Mouse (Mus musculus): ENCODE results near the gene Hist2h2ab.
"Not testable (repeated sequence)": the region's sequence is repeated elsewhere in the genome, so short reads cannot be mapped to it uniquely, and the experiment has no call there.

The Hist2h2ab gene

DNA sequence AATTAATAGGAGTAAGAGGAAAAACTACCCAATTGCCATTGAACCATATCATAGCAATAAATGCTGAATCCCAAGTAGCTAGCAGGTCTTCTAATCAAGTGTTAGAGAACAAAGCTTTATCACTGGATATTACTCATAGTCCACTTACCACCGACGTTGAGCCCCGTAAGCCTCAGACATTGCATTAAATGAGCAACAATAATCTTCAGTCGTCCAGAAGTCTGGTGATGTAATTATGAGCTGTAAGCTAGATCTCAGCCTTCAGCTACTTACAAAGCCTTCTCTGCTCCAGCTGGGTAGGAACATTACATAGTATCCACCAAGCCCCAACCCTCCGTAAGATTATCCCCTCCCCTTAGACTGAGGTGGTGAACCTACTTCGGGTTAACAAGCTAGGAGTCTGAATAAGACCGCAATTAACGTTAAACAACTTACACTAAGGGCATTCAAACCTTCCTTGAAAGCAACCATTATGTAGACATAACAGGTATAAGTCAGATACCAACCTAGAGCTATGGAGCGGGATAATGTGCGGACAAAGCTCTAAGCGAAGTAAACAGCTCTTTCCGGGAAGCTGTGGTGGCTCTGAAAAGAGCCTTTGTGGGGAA lies 18.3 kb downstream of the Hist2h2ab start:
- no peak for DNase-seq (ENCODE audit: low spot score in 2 of 2)

DNA sequence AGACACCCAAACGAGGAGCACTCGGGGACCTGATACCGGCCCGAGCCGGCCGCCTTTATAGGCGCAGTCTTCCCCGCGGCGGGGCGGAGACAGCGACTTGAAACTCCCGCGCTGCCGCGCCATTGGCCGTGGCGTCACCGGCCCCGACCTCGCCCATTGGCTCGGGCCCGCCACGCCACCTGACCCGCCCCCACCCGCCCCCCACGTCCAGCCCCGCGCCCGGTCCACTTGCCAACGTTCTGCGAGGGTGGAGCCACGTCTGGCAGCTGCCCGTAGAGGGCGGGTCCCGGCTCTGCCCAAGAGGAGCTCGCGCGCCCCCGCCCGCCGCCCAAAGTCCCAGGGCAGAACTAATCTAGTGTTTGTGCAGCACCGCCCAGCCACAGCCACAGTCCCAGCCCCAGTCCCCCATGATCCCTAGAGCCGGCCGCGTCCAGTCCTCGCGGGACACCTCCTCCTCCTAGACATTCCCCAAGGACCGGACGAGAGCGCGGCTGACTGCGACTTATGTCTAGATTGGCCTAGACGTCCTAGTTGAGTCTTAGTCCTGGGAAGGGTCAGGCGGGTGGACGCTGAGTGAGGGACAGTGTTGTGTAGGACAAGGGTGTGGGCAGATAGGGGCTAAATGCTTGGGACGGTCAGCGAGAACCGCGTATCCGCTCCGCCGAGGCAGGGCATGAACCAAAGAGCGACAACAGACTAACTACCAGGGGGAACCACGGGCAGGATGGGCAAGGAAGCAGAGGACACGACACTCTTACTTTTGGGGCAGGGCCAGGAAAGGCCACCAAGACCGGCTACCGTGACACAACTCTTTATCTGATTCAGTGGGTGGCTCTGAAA lies 19.5 kb downstream of the Hist2h2ab start, which contains the start of gene Hist2h3c2:
Gene Hist2h3c2 (minus strand): TSS at position 174 of the 840 bp plus-strand sequence.
- peak; percentile 47 to 57 for DNase-seq (ENCODE audit: low spot score in 2 of 2)

DNA sequence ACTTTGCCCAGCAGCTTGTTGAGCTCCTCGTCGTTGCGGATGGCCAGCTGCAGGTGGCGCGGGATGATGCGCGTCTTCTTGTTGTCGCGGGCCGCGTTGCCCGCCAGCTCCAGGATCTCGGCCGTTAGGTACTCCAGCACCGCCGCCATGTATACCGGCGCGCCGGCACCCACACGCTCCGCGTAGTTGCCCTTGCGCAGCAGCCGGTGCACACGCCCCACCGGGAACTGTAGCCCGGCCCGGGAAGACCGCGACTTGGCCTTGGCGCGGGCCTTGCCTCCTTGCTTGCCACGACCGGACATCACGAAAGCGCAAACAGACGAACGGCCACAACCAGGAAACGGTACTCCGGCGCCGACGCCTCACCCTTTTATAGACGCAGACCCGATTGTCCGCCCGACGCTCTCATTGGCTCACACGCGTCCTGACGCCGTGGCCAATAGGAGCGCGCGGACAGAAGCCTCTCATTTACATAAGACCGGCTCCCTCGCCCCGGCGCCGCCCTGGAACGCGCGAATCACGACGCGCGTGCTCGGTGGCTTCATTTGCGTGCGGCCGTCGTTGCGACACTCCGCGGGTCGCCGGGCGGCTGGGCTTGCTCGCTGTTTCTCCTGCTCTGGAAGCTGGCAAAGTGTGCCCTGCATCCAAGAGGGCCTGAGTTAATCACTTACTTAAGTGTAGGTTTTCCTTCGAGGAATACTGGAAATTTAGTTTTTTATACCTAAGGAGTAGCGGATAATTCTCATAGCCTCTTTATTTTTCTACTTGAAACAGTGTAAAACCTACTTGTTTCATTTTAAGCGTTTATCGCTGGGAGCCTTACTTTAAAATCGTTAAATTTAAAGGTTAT lies 20.5 kb downstream of the Hist2h2ab start, which contains the start of gene Hist2h2aa2:
Gene Hist2h2aa2 (minus strand): TSS at position 328 of the 850 bp plus-strand sequence.
- DNase-seq (ENCODE audit: low spot score in 2 of 2) = peak; percentile 96 to 98

DNA sequence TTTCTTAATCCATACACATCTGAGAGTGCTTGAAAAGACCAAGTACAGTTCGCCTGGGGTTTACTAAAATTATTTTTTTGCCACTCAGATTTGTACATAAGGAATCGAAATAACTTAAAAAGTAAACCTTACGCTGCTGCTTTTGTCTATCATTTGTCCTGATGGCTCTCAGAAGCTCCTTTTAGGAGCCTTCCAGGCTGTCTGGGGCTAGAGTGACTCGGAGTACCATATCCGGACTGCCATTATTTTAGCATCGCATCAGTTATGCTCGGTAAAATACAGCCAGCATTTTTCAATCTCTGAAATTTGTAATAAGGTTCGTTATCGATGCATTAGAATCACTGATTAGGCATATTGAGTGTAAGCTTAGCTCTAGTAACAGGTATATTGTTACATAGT lies 21.1 kb downstream of the Hist2h2ab start:
- DNase-seq (ENCODE audit: low spot score in 2 of 2) = no peak

DNA sequence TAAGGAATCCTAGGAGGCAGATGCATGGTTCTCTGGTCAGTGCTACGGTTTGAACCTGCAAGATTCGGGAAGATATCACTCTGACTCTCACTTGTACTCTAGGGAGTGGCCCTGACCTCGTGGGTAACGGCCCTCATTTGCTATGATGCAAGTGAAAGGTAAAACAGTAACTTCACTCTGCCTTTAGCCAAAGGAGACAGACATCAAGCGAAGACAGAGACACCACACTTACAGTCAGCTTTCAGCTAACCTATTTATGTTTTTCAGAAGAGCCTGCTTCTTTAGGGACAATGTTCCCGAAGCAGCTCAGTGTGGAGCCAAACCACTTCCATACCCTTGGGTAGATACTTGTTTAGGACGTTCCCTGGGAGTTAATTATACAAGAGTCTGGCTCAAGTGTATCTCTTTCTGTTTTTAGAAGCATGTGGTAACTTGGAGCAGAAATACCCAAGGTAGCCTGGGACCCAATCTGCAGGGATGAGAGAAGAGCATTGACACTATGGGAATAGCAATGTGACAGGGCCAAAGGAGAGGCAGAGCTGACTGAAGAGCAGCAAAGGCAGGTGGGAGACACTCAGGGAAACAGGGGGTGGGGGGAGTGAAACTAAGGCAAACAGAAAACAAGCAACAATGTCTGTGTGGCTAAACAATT lies 24.4 kb downstream of the Hist2h2ab start:
- no peak for DNase-seq (ENCODE audit: low spot score in 2 of 2)

DNA sequence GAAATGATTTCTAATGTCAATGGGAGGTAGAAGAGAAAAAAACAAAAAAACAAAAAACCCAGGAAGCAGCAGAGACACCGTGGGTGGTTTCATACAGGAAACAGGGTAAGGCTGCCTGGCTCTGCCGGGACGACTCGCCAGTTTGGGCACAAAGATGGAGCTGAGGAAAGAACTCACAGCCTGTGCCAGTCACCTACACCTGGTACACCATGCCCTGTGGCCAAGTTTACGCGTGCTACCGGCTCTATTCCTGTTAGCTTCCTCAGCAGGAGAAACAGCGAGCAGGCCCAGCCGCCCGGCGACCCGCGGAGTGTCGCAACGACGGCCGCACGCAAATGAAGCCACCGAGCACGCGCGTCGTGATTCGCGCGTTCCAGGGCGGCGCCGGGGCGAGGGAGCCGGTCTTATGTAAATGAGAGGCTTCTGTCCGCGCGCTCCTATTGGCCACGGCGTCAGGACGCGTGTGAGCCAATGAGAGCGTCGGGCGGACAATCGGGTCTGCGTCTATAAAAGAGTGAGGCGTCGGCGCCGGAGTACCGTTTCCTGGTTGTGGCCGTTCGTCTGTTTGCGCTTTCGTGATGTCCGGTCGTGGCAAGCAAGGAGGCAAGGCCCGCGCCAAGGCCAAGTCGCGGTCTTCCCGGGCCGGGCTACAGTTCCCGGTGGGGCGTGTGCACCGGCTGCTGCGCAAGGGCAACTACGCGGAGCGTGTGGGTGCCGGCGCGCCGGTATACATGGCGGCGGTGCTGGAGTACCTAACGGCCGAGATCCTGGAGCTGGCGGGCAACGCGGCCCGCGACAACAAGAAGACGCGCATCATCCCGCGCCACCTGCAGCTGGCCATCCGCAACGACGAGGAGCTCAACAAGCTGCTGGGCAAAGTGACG lies 25.6 kb downstream of the Hist2h2ab start, which contains the start of gene Hist2h2aa1:
Gene Hist2h2aa1 (plus strand): TSS at position 495 of the 884 bp plus-strand sequence.
- peak; percentile 78 to 79 for DNase-seq (ENCODE audit: low spot score in 2 of 2)

DNA sequence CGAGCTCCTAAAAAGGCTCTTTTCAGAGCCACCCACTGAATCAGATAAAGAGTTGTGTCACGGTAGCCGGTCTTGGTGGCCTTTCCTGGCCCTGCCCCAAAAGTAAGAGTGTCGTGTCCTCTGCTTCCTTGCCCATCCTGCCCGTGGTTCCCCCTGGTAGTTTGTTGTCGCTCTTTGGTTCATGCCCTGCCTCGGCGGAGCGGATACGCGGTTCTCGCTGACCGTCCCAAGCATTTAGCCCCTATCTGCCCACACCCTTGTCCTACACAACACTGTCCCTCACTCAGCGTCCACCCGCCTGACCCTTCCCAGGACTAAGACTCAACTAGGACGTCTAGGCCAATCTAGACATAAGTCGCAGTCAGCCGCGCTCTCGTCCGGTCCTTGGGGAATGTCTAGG lies 26.4 kb downstream of the Hist2h2ab start:
- not testable (repeated sequence) for DNase-seq (ENCODE audit: low spot score in 2 of 2)

DNA sequence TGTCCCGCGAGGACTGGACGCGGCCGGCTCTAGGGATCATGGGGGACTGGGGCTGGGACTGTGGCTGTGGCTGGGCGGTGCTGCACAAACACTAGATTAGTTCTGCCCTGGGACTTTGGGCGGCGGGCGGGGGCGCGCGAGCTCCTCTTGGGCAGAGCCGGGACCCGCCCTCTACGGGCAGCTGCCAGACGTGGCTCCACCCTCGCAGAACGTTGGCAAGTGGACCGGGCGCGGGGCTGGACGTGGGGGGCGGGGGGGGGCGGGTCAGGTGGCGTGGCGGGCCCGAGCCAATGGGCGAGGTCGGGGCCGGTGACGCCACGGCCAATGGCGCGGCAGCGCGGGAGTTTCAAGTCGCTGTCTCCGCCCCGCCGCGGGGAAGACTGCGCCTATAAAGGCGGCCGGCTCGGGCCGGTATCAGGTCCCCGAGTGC lies 26.8 kb downstream of the Hist2h2ab start, which contains the start of gene Hist2h3c1:
Gene Hist2h3c1 (plus strand): TSS at position 259 of the 430 bp plus-strand sequence.
- not testable (repeated sequence) for DNase-seq (ENCODE audit: low spot score in 2 of 2)

DNA sequence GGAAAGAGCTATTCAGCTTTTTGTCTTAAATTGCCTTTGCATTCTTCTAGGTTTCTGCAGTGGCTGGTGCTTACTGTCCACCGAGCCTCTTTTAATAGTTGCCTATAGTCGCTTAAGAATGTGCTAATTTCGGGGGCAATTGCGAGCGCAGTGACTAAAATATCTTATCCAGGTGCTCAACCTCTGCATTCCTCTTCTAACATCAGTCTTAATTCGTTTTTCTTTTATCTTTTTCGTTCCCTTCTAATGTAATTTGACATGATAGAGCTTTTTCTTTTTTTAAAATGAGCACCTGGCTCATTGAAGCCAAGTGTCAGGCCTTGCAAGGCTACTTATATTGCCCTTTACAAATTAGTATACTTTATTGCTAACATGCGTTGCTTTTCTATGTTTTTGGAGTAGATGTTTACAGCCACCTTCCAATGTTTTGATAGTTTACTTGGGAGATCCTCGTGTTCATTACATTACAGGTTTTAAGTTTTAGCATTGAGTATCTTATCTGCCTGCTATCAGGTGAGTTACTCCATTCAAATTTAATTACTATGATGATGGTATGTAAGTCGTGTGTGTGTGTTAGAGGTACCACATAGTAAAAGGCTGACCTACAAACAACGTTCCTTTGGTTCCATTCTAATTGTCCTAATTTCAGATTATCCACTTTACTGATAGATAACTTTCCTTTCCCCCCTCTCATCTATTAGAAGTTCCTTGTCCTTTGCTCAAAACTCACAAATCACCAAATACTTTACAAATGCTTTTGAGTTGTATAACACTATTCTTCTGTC lies 27.9 kb downstream of the Hist2h2ab start:
- no peak for DNase-seq (ENCODE audit: low spot score in 2 of 2)

DNA sequence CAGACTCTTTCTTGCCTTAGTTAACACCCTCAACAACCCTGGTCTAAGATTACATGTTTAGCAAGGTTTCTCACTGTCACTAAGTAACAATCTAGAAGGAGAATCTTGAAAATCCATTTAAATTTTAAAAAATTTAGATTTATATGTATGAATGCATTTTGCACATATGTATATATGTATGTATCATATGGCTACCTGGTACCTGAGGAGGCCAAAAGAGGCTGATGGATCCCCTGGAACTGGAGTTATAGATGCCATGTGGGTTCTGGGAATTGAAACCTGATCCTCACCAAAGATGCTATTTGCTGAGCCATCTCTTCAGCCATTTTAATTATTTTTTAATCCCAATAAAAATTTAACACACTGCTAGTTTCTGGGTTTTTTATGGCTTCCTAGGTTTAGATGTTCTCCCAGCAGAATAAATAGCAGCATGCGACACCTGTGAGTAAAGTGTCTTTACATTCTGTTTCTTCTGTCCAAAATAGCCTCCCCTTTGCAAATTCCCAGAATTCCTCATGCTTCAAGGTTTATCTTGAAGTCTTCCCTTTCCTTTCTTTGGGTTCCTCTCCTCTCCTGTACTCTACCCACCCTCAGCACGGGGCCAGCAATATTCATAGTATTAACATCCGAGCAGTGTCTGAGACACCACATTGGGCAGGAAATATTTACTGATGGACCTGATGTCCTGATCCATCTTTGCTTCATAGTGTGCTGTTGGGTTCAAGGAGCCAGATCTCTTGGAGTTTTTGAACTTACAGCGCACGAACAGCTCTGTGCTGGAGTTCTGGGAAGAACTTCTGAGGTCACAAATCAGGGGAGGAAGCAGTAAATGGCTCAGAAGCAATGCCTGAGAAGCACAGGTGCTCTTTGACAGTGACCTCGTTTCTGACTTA lies 28.7 kb downstream of the Hist2h2ab start:
- no peak for DNase-seq (ENCODE audit: low spot score in 2 of 2)

DNA sequence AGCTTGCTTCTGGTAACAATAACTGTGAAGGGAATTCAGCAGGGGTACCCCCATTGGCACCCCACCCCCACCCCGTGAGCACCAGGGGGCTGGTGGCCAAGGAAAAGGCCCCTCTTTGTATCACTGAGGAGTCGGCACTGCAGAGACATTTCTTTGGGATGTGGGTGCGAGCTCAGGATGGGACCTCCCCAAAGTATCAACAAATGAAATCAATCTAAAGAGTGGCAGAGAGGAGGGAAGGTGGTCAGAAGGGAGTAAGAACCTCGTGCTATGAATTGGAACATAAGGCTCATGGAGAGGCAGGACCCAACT lies 29.3 kb downstream of the Hist2h2ab start:
- no peak for DNase-seq (ENCODE audit: low spot score in 2 of 2)

DNA sequence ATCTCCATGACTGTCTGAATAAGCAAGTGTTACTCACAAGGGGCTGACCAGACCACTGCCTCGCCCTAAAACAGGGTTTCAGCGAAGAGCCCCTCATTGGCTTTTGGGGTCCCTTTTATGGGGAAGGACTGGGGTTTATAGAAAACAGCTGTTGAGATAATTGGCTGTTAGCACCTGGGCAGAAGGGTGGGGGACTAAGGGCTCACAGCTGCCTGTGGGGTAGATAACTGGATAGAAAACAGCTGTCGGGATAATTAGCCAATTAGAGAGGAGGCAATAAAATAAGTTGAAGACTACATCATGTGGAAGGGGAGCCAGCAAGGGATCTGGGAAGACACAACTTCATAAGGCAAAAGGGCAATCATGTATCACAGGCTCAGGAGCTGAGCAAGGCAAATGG lies 31.2 kb downstream of the Hist2h2ab start:
- DNase-seq (ENCODE audit: low spot score in 2 of 2) = no peak

DNA sequence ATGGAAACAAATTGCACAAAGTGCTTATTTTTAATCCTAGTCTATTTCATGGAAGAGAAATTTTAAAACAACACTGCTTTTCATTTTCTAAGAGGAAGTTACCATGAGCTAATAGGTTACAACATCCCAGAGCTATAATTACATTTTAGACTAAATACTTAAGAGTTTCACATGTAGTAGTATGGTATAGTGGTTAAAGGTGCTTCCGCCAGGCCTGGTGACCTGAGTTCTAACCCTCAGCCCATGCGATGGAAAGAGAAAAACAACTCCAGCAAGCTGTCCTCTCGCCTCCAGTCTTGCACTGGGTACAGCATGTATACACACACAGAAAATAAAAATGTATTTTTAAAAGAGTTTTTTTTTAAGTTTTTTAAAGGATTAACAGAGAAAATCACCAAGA lies 32.1 kb downstream of the Hist2h2ab start:
- no peak for DNase-seq (ENCODE audit: low spot score in 2 of 2)

DNA sequence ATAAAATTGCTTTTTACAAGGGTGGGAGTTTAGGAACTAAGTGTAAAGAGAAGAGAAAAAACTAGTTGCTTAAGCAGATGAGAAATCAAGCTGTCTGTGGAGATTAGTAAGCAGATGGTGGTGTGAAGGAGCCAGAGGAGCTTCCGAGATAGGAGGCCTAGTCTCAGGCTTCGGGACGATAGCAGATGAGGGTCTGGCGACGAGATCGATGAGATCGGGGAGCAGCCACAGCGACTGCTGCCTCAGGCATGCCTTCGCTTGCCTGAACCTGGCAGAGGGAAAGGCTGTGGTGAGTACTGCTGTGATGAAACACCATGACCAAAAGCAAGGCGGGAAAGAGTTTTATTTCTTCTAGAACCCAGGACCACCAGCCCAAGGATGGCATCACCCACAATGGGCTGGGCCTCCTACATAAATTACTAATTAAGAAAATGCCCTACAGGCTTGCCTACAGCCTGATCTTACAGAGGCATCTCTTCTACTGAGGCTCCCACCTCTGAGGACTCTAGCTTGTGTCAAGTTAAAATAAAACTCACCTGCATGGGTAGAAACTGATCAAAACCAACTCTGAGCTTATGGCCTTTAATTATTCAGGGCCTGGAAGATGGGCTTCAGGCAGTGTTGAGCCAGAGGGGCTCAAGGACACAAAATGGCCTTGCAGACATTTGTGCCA lies 35.2 kb downstream of the Hist2h2ab start:
- DNase-seq (ENCODE audit: low spot score in 2 of 2) = no peak

DNA sequence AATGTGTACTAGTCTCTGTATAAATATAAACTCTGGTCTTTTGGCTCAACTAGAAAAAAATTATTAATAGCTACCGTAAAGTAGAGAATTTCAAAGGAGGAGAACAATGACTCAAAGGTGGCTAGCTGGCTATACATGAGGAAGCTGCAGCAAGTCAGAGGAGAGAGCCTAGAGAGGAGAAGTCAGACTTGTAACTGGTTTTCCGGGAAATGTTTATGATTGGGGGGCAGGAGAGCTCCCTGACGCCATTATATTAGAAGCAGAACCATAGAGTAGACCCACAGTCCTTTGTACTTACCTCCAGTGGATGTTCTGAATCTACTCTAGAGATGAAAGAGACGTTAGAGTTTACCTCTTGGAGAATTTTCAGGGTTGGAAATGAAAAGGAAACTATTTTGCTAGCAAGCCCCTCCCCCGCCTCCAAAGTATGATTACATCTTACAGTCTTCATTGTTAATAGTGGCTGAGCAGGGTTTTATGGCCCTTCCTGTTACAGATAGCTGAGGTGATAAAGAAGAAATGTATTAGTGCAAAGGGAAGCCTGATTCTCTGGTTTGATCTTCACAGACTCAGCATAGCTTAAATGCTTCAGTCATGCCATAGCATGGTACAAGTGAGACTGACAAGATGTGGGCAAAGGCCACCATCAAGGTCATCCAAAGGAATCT lies 36.4 kb downstream of the Hist2h2ab start:
- DNase-seq (ENCODE audit: low spot score in 2 of 2) = no peak

DNA sequence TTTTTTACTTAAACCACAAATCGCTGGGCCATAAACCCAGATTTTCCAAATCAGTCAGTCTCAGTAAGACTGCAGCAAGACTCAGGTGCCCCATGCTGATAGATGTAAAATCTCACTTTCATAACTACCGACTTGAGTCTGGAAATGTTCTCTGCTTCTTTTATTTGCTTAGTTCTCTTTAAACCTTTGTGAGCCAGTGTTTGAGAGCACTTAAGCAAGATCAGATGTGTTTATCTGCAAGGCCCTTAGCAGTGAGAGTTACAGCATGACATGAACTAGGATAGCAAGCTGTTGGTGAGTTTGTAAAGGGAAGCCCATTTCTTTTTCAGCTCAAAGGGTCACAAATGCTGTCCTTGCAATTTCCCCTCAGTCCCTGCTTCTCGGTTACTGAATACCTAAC lies 37.5 kb downstream of the Hist2h2ab start:
- DNase-seq (ENCODE audit: low spot score in 2 of 2) = no peak

DNA sequence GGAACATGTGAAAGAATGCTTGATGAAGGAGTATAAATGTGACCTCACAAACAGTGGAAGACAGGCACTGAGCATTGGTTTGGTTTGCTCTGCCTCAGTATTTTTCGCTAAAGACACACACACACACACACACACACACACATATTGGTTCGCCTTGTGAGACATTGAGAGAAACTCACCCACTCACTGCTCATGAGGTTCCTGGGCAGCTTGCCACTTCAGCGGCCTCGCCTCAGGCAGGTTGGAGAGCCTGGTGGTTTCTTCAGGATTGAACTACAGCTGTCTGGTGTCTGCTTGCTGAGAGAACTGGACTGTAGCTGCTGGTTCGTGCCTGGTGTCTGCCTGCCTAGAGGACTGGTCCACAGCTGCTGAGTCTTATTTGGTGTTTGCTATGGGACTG lies 40.6 kb downstream of the Hist2h2ab start:
- no peak for DNase-seq (ENCODE audit: low spot score in 2 of 2)

DNA sequence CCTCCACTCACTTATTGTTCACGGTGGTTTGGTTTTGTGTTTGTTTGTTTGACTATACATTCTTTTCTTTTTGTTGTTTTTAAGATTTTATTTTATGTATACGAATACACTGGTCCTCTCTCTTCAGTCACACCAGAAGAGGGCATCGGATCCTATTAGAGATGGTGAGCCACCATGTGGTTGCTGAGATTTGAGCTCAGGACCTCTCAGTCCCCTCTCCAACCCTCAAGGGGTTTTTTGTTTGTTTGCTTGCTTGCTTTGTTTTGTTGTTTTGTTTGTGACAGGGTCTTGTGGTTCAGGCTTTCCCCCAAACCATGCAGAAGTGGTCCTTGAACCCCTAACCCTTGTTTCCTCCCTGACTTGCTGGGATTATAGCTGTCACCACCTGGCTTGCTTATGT lies 42.0 kb downstream of the Hist2h2ab start:
- DNase-seq (ENCODE audit: low spot score in 2 of 2) = no peak
